Mouse (Mus musculus) spleen, embryonic (tissue): ENCODE results near the gene Etfa.

ENCODE experiments used
- CTCF ChIA-PET: fragments of 350-600 bp; sonication (Branson Sonifier 250); formaldehyde crosslinking; loops from one replicate; lab custom pipeline; 2022; lab: Charles Lee

The Etfa gene

DNA sequence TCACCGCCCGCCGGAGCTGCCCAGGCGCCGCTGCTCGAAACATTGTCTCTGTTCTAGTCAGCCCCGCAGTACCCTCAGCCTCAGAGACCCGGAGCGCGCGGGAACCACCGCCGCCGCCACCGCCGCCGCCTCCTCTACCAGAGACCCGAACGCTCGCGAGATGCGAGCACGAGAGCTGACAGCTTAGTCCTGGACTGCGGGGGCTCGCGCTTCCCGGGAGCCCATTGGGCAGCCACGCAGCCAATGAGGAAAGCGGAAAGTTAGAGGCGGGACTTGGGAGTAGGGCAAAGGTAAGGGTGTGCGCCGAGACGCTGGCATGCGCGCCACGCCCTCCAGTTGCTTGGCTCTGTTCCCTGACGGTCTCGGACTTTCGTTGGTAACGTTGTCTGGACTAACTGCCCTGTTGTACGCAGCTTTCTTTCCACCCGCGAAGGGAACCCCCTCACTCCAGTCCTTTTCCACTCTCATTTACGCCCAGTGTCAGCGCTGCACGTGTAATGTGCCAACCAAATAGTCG lies at the start of gene Etfa:
TSS of gene Etfa (minus strand) at position 217 of the 517 bp plus-strand sequence.
- CTCF ChIA-PET = no interaction called here

DNA sequence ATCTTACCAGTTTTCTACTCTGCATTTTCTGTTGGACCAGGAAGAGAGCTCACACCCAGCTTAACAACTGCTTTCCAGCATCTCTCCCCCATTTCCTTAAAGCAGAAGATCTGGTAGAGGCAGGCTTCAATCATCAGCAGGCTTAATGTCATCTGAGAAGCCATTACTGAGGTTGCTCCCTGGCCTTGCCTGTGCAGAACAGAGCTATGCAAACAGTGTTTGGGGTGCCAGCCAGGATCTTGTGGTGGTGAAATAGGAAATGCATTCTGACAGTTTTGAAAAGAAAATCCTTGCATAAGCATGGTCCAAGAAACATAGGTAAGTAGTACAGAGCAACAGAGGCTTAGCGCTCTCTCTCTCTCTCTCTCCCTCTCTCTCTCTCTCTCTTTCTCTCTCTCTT lies 48.9 kb upstream of the Etfa start:
- CTCF ChIA-PET = no interaction called here

DNA sequence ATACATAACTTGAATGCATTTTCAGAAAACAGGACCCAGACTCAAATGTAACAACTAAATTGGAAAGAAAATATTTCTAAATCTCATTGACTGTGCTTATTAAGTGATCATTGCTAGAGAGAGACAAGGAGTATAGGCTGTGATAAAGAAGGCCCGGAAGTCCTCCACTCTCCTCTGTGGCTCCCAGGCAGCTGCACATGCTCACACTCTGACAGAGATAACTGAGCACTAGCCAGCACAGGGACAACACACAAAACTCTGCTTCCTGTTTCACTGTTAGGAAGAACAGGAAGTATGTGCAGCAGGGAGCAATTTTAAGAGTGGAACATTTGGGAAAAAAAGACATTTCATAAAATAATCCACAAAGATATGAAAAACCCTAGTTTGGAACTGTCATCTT lies 42.9 kb upstream of the Etfa start:
- CTCF ChIA-PET = no interaction called here

DNA sequence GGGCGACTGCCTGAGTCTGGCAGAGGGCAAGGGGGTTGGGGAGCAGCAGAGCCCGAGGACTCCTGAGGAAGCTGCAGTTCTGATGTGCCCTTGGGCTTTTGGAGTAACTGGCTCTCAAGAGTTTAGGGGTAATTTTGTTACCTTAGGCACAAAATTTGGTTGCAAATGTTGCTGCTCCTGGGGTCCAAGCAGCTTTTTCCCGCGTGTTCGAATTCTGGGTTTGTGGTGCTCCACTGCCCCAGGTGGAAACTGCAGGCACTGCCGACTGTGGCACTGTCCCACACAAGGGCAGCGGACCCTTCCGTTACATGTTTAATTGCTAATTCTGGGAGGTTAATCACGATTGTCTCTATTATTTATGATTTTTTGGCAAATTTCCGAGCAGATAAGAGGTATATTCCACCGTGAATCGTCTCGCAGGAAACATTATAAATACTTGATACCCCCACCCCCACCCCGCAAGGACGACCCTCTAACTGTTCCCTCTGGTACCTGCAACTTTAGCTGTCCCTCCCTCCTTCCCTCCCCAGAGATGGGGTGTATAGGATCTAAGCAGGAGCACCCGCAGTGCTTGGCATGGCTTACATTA lies 37.4 kb upstream of the Etfa start:
- CTCF ChIA-PET = no interaction called here

DNA sequence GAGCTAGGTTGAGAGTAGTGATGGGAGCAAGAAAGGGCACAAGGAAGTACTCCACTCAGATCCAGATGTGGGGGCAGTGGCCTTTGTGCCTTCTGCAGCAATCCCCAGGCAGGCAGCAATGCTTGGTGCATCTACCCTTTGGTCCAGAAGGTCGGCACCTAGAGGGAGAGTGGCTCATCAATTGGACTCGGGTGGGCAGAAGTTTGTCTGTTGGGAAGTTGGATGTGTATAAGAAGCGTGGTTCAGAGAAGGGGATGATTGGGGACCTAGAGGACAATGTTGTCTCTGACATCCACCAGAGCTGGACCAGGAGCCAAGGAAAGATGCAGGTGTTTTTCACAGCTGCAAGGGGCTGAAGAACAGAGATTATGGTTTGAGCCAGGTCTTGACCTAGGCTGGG lies 36.8 kb upstream of the Etfa start:
- CTCF ChIA-PET = no interaction called here

DNA sequence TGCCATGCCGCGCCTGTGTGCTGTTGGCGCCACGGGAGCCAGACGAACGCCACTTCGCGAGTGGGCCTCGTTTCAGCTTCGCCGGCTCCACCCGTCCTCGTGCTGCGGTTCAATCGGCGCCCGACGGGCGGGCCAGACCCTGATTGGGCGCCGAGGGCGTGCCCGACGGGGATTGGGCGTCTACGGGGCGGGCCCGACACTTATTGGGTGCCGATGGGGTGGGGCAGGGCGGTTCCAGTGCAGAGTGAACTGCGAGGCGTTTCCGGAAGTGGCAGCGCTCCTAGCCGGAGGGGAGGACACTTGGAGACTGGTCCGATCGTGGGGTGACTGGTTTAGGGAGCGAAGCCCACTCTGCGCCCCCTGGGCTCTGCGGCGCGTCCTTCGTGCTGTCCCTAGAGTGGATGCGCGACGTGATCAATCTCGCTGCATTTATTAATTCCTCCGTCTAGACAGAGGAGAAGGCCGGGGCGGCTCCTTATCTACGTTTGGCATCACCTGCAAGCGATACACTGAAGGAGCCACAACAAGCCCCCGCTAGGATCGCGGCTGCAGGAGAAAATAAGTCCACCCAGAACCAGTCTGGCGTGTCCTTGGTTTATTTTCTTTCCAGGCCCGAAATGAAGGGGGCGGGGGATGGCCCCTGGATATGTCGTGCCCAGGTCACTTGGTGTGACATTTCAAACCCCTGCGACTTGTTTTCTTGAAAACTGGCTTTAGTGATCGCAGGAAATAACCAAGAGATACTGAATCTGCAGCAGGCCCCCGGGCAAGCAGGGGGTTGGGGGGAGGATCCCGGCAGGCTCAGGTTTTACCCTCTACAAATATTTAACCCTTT lies 34.4 kb upstream of the Etfa start:
- CTCF ChIA-PET = no interaction called here

DNA sequence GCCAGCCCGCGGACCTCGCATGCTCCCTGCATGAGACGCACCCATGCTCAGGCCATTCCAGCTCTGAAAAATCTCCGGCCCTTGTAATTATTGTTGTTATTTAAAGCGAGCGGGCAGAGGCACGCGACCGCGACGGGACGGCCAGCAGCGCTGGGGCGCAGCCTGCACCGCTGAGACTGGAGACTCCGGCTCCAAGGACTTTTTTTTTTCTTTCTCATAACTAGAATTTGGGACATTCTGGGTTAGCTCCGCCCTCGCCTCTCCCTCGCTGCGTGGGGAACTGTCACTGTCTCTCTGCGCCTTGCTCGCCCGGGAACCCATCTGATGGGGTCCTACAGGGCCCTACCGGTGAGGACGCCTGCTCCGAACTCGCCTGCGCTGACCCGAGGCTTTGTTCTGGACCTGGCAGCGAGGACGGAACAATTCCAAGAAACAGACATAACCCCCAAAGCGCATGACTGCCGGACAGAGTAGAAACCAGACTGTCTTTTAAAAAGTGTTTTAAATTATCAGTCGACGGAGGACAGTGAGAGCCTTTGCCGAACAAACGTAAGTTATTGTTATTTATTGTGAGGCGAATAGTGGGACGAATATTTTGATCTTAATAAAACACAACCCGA lies 33.6 kb upstream of the Etfa start:
- CTCF ChIA-PET = interaction anchor here (0.9 kb wide), 1 partner anchor 10 kb away, joined by 3 read pairs; no protein-coding TSS in a partner anchor

DNA sequence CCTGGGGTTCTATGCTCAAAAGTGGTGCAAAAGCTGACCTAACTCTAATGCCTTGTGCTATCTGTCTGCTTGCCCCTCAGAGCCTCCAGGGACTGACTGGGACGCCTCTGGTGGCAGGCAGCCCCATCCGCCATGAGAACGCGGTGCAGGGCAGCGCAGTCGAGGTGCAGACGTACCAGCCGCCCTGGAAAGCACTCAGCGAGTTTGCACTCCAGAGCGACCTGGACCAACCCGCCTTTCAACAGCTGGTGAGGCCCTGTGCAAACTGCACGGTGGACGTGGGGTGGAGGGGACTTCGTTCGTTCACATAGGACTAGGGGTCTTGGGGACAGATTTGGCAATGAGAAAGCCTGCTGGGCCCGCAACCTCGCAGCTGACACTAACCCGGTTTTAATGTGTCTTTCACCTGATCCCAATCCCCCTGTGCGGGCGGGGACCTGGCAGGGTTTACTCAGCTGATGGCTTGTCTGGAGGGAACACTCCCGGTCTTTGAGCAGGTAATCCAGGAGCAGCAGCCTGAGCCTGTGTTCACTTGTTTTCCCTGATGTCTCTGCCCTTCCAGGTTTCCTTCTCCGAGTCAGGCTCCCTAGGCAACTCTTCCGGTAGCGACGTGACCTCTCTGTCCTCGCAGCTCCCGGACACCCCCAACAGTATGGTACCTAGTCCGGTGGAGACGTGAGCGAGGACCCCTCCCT lies 33.0 kb upstream of the Etfa start:
- CTCF ChIA-PET = interaction anchor here (0.9 kb wide), 1 partner anchor 9 kb away, joined by 3 read pairs; no protein-coding TSS in a partner anchor

DNA sequence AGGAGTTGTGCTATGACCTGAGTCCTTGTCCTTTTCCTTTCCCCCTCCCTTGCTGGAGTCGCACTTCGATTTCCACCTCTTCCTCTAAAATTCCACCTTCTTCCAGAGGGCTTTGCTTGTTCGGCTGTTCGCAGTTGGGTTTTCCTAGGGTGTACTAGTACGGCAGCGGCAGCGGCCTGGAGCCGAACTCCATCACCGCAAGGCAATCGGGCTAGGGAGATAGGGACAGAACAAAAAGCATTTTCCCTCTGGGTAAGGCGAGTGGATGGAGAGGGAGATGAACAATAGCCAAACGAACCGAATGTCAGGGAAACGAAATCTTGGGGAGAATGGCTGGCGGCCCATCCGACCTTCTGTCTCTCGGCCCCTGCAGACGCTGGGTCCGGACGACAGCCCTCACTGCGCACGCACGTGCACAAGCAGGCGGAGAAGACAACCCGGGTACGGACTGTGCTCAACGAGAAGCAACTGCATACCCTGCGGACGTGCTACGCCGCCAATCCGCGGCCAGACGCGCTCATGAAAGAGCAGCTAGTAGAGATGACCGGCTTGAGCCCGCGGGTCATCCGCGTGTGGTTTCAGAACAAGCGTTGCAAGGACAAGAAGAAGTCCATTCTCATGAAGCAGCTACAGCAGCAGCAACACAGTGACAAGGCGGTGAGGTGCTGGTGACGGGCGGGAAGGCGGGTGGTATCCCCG lies 31.8 kb upstream of the Etfa start:
- CTCF ChIA-PET = interaction anchor here (0.7 kb wide), 1 partner anchor 869 kb away, joined by 7 read pairs; no protein-coding TSS in a partner anchor

DNA sequence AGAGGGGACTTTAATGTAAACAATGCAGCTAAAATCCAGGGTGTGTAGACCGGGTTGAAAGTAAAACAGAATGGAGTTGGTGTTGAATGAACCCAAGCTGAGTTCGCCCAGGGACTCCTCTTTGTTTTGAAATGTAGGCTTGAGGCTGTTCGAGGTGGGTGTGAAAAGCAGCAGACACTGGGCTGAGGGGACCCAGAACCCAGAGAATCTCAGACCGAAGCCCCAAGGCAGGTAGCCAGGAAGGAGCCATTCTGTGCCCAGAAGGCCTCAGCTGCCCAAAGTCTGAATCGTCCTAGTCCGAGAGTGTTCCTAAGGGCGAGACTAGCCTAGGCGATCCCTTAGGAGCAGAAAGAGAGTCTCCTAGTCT lies 31.3 kb upstream of the Etfa start:
- CTCF ChIA-PET = interaction anchor here (0.7 kb wide), 1 partner anchor 870 kb away, joined by 7 read pairs; no protein-coding TSS in a partner anchor

DNA sequence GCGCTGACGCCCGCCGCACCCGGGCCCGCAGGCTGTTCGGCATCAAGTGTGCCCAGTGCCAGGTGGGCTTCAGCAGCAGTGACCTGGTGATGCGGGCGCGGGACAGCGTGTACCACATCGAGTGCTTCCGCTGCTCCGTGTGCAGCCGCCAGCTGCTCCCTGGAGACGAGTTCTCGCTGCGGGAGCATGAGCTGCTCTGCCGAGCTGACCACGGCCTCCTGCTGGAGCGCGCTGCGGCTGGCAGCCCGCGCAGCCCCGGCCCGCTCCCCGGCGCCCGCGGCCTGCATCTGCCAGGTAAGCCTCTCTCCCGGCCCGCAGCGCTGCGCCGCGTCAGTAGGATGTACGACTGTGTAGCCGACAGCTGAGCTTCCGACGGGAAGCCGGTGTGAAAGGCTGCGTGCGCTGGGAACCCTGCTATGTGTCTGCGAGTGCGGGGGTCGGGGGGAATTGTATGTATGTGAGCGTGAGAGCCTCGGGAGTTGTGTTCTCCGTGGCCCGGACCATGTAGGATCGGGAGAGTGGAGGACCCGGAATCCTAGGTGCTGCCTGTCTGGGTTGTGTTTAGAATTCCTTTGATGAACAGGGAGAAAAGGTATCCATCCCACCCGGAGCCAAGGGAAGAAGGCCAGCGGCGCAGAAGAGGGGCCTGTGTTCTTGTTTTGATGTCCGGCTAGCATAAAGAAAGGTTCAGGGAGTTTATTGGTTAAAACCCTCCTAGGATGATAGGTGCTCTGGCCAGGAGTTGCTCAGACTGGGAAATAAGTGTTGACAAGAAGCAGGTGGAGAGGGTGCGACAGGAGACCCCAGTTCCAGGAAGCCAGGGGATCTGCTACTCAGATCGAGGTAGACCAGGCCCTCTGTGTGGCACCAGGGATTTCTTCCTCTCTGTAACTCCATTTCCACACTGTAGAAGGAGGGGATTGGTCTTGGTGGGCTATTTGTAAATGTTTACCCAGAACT lies 30.6 kb upstream of the Etfa start:
- CTCF ChIA-PET = interaction anchor here (0.7 kb wide), 1 partner anchor 870 kb away, joined by 7 read pairs; no protein-coding TSS in a partner anchor

DNA sequence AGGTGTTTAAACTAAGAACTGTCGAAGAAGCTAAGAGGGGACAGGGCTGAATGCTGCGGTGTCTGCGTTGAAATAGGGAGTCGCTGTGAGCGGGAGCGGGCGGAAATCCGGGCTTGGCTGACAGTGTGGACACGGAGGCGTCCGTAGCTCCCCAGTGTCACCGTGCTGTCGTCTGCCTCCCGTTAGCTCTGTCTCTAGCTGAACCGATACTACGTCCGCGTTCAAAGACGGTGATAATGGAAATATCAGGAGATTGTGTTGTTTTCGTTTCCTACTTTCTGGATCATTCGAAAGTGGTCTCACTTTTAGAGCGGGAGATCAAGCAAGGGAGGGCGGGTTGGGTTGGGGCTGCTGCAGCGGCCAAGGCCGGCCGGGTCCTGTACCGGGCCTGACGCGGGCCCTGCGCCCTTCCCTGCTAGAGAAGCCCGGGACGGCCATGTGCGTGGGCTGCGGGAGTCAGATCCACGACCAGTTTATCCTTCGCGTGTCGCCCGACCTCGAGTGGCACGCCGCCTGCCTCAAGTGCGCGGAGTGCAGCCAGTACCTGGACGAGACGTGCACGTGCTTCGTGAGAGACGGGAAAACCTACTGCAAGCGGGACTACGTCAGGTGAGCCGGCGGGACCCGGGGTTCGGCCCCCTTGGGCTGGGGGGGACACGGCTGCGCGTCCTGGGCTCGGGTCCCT lies 29.8 kb upstream of the Etfa start:
- CTCF ChIA-PET = no interaction called here

DNA sequence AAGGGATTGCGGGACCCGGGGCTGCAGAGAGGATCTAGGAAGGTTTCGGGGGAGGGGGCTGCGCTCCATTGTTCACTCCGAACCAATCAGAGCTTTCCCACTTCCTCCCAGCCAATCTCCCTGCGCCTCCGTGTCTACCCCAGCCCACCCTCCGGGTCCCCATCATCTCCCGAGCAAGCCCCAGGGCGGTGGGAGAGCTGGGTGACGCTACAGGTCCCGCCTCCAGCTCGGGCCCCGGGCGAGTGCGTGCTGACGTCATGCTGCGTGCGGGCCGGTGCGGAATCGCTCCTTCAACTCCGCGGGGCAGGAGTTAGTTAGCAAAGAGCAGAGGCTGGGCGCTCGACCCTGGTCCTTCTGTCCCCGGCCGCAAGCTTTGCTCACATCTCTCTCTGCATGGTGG lies 28.8 kb upstream of the Etfa start:
- CTCF ChIA-PET = no interaction called here

DNA sequence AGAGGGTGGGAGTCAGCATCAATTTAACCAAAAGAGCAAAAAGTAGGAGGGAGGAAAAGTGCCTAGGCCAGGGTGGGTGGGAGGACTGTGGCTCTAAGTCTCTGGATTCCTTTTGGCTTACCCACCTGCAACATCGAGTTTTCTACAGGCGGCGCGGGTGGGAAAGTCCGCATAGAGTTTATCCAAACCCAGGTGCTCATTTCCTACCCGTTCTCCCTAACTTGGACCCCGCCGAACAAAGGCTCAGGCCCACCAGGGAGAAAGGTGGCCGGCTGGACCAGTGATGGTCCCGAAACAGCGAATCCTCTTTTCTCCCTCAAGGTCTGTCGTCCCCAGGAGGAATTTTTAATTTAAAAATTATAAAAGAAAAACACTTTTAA lies 28.3 kb upstream of the Etfa start:
- CTCF ChIA-PET = no interaction called here

DNA sequence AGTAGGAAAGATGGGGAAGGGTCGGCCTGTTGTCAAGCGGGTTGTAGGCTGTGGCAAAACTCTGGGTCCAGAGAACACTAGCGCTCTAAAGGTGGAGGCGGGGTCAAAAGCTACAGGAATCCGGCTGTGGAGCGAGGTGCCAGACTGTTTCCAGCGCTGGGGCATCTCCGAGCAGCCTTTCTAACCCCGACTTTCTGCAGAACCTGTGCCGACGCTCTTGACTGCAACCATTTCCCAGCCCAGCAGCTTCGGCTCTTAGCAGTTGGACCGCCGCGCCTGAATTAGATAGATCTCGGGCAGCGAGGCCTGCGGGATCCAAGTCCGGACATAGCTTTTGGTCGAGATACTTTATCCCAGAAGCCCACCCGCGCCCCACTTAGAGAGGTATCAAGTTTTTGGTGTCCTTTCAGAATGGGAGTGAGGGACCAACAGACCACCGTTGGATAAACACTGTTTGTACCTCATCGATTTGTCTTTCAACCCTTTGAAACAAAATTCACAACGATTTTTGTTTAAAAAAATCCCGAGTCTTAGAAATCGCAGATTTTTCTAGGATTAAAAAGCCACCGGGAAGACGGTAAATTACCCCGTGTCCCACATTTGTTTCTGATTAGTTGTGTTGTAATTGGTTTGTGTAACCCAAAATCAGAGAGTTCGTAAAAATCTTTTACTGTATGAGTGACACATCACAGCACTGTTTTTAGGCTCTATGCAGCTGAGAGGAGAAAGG lies 27.8 kb upstream of the Etfa start:
- CTCF ChIA-PET = no interaction called here

DNA sequence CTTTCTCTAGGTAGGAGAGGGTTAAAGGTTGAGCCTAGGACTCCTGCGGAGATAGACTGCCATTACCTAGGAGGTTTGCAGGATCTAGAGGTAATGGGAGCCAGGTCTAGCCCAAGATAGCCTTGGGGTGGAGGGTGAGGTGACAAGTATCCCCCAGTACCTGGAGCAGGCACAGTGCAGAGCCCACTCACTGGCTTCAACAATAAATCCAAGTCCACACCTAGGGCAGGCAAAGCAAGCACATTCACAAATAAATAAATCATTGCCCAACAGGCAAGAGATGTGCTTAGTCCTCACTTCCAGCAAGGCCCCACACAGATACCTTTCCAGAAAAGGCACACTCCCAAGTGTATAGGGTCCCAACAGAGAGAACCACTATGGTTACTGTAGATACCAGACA lies 27.0 kb upstream of the Etfa start:
- CTCF ChIA-PET = no interaction called here

DNA sequence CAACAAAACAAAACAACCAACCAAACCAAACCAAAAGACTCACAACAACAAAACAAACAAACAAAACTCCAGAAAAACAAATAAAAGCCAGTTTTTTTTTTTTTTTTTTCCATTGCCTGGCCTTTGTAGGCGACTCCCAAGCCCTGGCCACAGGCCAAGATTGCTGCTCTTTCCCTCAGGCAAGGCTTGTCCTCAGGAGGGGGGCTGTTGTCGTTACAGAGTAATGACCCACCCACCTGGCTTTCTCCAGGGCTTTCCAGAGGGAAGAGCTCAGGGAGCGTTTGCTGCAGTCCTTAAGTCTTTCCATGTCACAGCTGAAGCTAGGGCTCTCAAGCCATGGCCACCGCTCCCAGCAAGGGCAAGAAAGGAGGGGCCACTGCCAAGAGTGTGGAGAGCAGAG lies 26.3 kb upstream of the Etfa start, which contains the start of gene Isl2:
TSS of gene Isl2 (plus strand) at position 296 of the 400 bp plus-strand sequence.
- CTCF ChIA-PET = interaction anchor here (0.6 kb wide), 1 partner anchor 19 kb away, joined by 3 read pairs; no protein-coding TSS in a partner anchor

DNA sequence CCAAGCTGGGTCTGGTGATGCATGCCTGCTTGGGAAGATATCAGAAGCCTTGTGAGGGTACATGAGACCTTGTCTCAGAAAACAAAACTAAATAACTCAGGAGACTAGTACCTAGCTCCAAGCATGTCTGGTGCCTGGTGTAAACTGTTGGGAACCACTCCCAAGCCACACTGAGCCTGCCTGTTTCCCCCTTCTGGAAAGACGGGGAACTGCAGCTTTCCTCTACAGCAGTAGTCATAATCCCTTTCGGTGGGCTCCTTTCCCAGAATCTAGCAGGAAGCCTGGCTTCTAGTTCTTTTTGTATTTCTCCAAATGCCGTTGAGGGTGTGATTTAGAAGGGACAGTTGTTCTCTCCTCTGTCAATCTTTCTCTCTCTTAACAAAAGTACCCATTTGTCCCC lies 23.9 kb upstream of the Etfa start:
- CTCF ChIA-PET = interaction anchor here (0.7 to 1.0 kb wide), 4 partner anchors 9 to 698 kb away, joined by 3 to 5 read pairs (median 3); no protein-coding TSS in a partner anchor
